ENCODE assay signal across 17 mouse cellular contexts in the genomic region with DNA sequence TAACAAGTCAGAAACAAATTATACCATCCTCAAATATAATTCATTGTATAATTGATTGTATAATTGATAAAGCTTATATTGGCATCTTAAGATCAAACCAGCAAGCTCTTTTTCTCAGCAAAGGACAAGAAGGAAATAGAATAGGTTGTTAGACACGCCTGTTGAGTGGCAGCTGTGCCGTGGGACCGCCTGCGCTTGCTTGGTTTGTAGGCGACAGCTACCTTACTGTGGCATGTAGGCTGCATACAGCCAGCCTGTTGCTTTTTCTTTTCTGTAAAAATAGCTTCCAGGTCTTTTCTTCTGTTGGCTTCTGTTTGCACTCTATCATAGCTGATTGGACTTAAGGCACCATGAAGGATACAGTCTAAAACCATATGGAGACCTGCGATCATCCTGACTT.
A peak's percentile ranks its signal among the peaks of the same experiment; 100 is the strongest.
DNase-seq lines count a peak whose midpoint lies in the region; TF ChIP-seq lines count a peak whose summit lies in the region.
"Had no signal": no experiment of that assay in that cellular context is flagged by ENCODE, and none has a peak within 500 bp of the region (broad histone marks: within the 10 kb centered on the region; RNA-seq: fewer than 3 reads in every experiment).

No protein-coding gene starts in this region.

- peak overlapping the region; percentile 68; the same call in 1 of the 2 replicates for H3K27ac ChIP-seq in layer of hippocampus, adult 2 months
- H3K27ac ChIP-seq: embryonic facial prominence, embryonic 10.5 days; forebrain, embryonic 13.5 days; heart, embryonic 13.5 days had no signal

- H3K4me3 ChIP-seq in layer of hippocampus, adult 2 months = no peak overlapping the region
- H3K4me3 ChIP-seq: embryonic facial prominence, embryonic 10.5 days; forebrain, embryonic 13.5 days; heart, embryonic 13.5 days had no signal

- TF ChIP-seq CTCF in layer of hippocampus, adult 2 months (conservative IDR thresholded peaks at IDR 0.05) = no peak

- peak; percentile 34 to 53 for DNase-seq in layer of hippocampus, adult 2 months (ENCODE audit: low spot score in 2 of 2)
- no peak for DNase-seq in layer of hippocampus, adult 9-10 months (ENCODE audit: low spot score)
- peak; percentile 39 to 47 for DNase-seq in right cerebral cortex, adult 2 months (ENCODE audit: low spot score in 2 of 2)
- DNase-seq in right cerebral cortex, postnatal 36 days (ENCODE audit: low spot score in 2 of 2) = no peak
- peak; percentile 47 for DNase-seq in thymus, postnatal 4 days
- DNase-seq in thymus, adult 18-20 months = no peak
- DNase-seq: adrenal gland, adult 2 months; adrenal gland, postnatal 25 days; cerebellum, adult 2 months; cerebellum, postnatal 10 days; forebrain, postnatal 0 days; gastrocnemius, postnatal 36 days; heart, adult 11 months; heart, postnatal 36 days had no signal

Comparison
In these comparisons a context has a peak if more than half of its experiments do, and no peak if none do; other contexts are left out.
1. DNase-seq: peak in layer of hippocampus, adult 2 months (2 of 2), right cerebral cortex, adult 2 months (2 of 2) and thymus, postnatal 4 days (single experiment); none in layer of hippocampus, adult 9-10 months (single experiment), right cerebral cortex, postnatal 36 days (0 of 2) and thymus, adult 18-20 months (0 of 2).